In the genomic region with DNA sequence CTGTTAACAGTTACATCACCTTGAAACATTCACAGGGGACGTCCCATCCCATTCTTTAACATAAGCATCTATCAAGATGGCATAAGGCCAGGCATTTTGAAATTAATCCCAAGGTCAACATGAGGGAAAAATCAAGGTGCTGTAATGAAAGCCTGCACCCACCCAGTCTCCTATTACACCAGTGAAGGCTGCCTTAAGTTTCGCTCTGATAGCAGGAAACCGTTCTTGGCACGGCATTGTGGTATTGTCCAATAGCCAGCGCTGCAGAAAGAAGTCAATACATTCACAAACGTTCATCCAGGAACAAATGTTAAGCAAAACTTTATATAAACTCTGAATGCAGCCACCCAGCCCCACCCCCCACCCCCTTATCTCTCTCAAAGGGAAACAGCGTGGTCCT, we compare ENCODE assay signal across 12 mouse cellular contexts. TPM values are rescaled to one million over a fixed set of nuclear protein-coding genes. Genes with fewer than 3 reads are reported as not detected.
DNase-seq lines count a peak whose midpoint lies in the region; ATAC-seq and TF ChIP-seq lines count a peak whose summit lies in the region.
"Had no signal": no experiment of that assay in that cellular context is flagged by ENCODE, and none has a peak within 500 bp of the region (broad histone marks: within the 10 kb centered on the region; RNA-seq: fewer than 3 reads in every experiment).

No protein-coding gene starts in this region.

- intact Hi-C loops in gastrocnemius, postnatal 14 days (cut with DNase I; ENCODE audit: low total_unique reads), result no loop called here

- H3K27ac ChIP-seq in embryonic facial prominence, embryonic 12.5 days, result no peak overlapping the region
- H3K27ac ChIP-seq in forebrain, postnatal 0 days (ENCODE audit: low read depth, low read length), result no peak overlapping the region
- H3K27ac ChIP-seq in forebrain, embryonic 14.5 days (ENCODE audit: low read depth, low read length), result no peak overlapping the region

- no peak for TF ChIP-seq CTCF in forebrain, postnatal 0 days (IDR thresholded peaks at IDR 0.05; ENCODE audit: low read depth)

- 27% methylated on average over 7 of the region's 7 CpGs for WGBS in embryonic facial prominence, embryonic 12.5 days
- WGBS in forebrain, postnatal 0 days, result 38% methylated on average over 7 of the region's 7 CpGs
- WGBS in forebrain, embryonic 14.5 days, result 49% methylated on average over 7 of the region's 7 CpGs

- H3K4me3 ChIP-seq in embryonic facial prominence, embryonic 12.5 days, result no peak overlapping the region
- no peak overlapping the region for H3K4me3 ChIP-seq in forebrain, postnatal 0 days (ENCODE audit: low read depth, low read length)
- H3K4me3 ChIP-seq in forebrain, embryonic 14.5 days (ENCODE audit: low read depth, low read length), result no peak overlapping the region

- ATAC-seq in embryonic facial prominence, embryonic 12.5 days (ENCODE audit: insufficient number of reproducible peaks, insufficient read depth, low FRiP score, low TSS enrichment), result no peak
- ATAC-seq in forebrain, postnatal 0 days, result no peak
- no peak for ATAC-seq in forebrain, embryonic 14.5 days
- ATAC-seq: midbrain, embryonic 16.5 days had no signal

- no peak overlapping the region for H3K9ac ChIP-seq in embryonic facial prominence, embryonic 12.5 days
- H3K9ac ChIP-seq in forebrain, postnatal 0 days, result no peak overlapping the region
- H3K9ac ChIP-seq in forebrain, embryonic 14.5 days (ENCODE audit: low read length), result no peak overlapping the region

- DNase-seq in gastrocnemius, postnatal 14 days, result peak; percentile 40
- no peak for DNase-seq in gastrocnemius, postnatal 25 days
- DNase-seq in heart, postnatal 4 days, result peak; percentile 60
- peak; percentile 74 for DNase-seq in lung, postnatal 10 days
- DNase-seq in forebrain, postnatal 0 days, result no peak
- DNase-seq in forebrain, embryonic 14.5 days (ENCODE audit: low spot score), result no peak
- DNase-seq in frontal cortex, adult 2 months (ENCODE audit: extremely low spot score in 1 of 2, low spot score in 1 of 2), result no peak
- DNase-seq: cerebellum, postnatal 25 days; layer of hippocampus, postnatal 36 days; retina, postnatal 1 day had no signal

- 0 out of 2 replicates have a peak overlapping the region, but pooled peaks have one; percentile 9 for H3K4me2 ChIP-seq in embryonic facial prominence, embryonic 12.5 days (replicated peaks)
- H3K4me2 ChIP-seq in forebrain, postnatal 0 days (ENCODE audit: low read depth), result no peak overlapping the region
- H3K4me2 ChIP-seq in forebrain, embryonic 14.5 days (ENCODE audit: low read length), result no peak overlapping the region

- H3K36me3 ChIP-seq in embryonic facial prominence, embryonic 12.5 days, result no peaks in the 10 kb centered on the region
- H3K36me3 ChIP-seq in forebrain, postnatal 0 days (ENCODE audit: insufficient read depth), result no peaks in the 10 kb centered on the region
- H3K36me3 ChIP-seq in forebrain, embryonic 14.5 days (ENCODE audit: control insufficient read depth, insufficient read depth, low read length), result no peaks in the 10 kb centered on the region

- no peaks in the 10 kb centered on the region for H3K27me3 ChIP-seq in embryonic facial prominence, embryonic 12.5 days
- H3K27me3 ChIP-seq in forebrain, postnatal 0 days (ENCODE audit: insufficient read depth, low read length), result no peaks in the 10 kb centered on the region
- H3K27me3 ChIP-seq in forebrain, embryonic 14.5 days (replicated peaks; ENCODE audit: control insufficient read depth, insufficient read depth, low read length), result no peaks in the 10 kb centered on the region

- peaks cover 27% of the 10 kb centered on the region for H3K4me1 ChIP-seq in embryonic facial prominence, embryonic 12.5 days
- no peaks in the 10 kb centered on the region; the same call in 1 of the 2 replicates for H3K4me1 ChIP-seq in forebrain, postnatal 0 days (ENCODE audit: insufficient read depth)
- H3K4me1 ChIP-seq in forebrain, embryonic 14.5 days (ENCODE audit: control insufficient read depth, insufficient read depth, low read length), result 0 out of 2 replicates have a peak, but pooled peaks cover 2% of the 10 kb centered on the region

- no peaks in the 10 kb centered on the region for H3K9me3 ChIP-seq in embryonic facial prominence, embryonic 12.5 days
- no peaks in the 10 kb centered on the region for H3K9me3 ChIP-seq in forebrain, postnatal 0 days (ENCODE audit: low read length)
- no peaks in the 10 kb centered on the region for H3K9me3 ChIP-seq in forebrain, embryonic 14.5 days (replicated peaks; ENCODE audit: control insufficient read depth, low read length)

RNA-seq across cellular contexts. Expression of a gene that starts 15.4 kb away (rescaled TPM):
- total RNA-seq in gastrocnemius, postnatal 14 days (2021), result 10 to 100 TPM; 41.0 to 48.3 TPM
- total RNA-seq in gastrocnemius, postnatal 25 days (2021), result 10 to 100 TPM; 32.8 to 39.8 TPM
- 52.9 and 53.2 TPM in 2 replicates for polyA plus RNA-seq in embryonic facial prominence, embryonic 12.5 days (2016; fragmentation: Nextera tagmentation; extraction: Ambion mirVana)
- total RNA-seq in heart, postnatal 4 days (2021), result 10 to 100 TPM; 60.9 to 66.7 TPM
- 54.5 and 64.6 TPM in 2 replicates for total RNA-seq in forebrain, postnatal 0 days (2014; rRNA removed)
- 56.2 and 77.2 TPM in 2 replicates for polyA plus RNA-seq in forebrain, postnatal 0 days (2015; fragmentation: Nextera tagmentation; extraction: Ambion mirVana)
- 60.6 and 75.0 TPM in 2 replicates for polyA plus RNA-seq in forebrain, embryonic 14.5 days (2014; fragmentation: Nextera tagmentation; extraction: Ambion mirVana)
- 20.8 and 22.9 TPM in 2 replicates for polyA plus RNA-seq in frontal cortex, adult 2 months (2012; rRNA removed)

Comparison
In these comparisons a context has a peak if more than half of its experiments do, and no peak if none do; other contexts are left out.
1. DNase-seq: peak in gastrocnemius, postnatal 14 days (single experiment), heart, postnatal 4 days (single experiment) and lung, postnatal 10 days (single experiment); none in gastrocnemius, postnatal 25 days (single experiment), forebrain, postnatal 0 days (single experiment), forebrain, embryonic 14.5 days (single experiment) and frontal cortex, adult 2 months (0 of 2).